Comparison of ENCODE assay signal across 20 mouse cellular contexts in the genomic region with DNA sequence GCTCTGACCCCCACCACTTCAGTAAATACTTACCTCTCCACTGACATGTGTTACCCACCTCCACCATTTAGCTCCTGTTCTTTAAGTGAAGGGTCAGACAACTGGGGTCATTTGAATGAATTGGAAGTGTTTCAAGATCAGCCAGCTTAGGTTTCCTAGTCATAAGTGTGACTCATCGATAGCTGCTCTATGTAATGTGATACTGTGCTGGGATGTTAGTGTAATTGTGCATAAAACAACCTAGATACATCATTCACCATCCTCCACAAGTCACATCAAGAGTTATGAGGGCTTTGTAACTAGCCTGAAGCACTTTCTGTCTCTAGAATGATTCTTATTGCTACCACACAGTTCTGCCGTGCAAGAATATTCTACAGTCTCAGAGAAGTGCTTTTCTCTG. TPM values are rescaled to one million over a fixed set of nuclear protein-coding genes. Genes with fewer than 3 reads are reported as not detected.
DNase-seq lines count a peak whose midpoint lies in the region; TF ChIP-seq lines count a peak whose summit lies in the region.
"Had no signal": no experiment of that assay in that cellular context is flagged by ENCODE, and none has a peak within 500 bp of the region (broad histone marks: within the 10 kb centered on the region; RNA-seq: fewer than 3 reads in every experiment).

No protein-coding gene starts in this region.

- peak; percentile 67 for DNase-seq in heart, adult 11 months
- DNase-seq in heart, adult 18-20 months = no peak
- peak; percentile 4 for DNase-seq in 3134 (ENCODE audit: extremely low read depth, insufficient read length, low spot score)
- DNase-seq in 3T3-L1 (ENCODE audit: low read depth, low spot score) = peak; percentile 84
- DNase-seq in NIH3T3 (ENCODE audit: low read depth) = peak; percentile 53
- no peak for DNase-seq in right cerebral cortex, postnatal 14 days
- DNase-seq in gastrocnemius, adult 8-10 months (ENCODE audit: low spot score in 2 of 2) = no peak
- no peak for DNase-seq in left cerebral cortex, adult 2 months (ENCODE audit: extremely low spot score in 1 of 2, low spot score in 2 of 2)
- DNase-seq: adrenal gland, postnatal 36 days; cerebellum, adult 11 months; cerebellum, adult 8-10 months; cerebellum, postnatal 14 days; gastrocnemius, postnatal 25 days; heart, postnatal 14 days; kidney, adult 8-10 months had no signal

- intact Hi-C loops in left cerebral cortex, adult 2 months (cut with DNase I) = no loop called here

- no peak overlapping the region for H3K27ac ChIP-seq in left cerebral cortex, adult 2 months
- H3K27ac ChIP-seq: embryonic facial prominence, embryonic 13.5 days; forebrain, embryonic 10.5 days; heart, embryonic 15.5 days; hindbrain, embryonic 10.5 days; hindbrain, embryonic 15.5 days had no signal

- H3K4me3 ChIP-seq in left cerebral cortex, adult 2 months = no peak overlapping the region
- H3K4me3 ChIP-seq: embryonic facial prominence, embryonic 13.5 days; forebrain, embryonic 10.5 days; heart, embryonic 15.5 days; hindbrain, embryonic 10.5 days; hindbrain, embryonic 15.5 days had no signal

- no peak for TF ChIP-seq CTCF in left cerebral cortex, adult 2 months (IDR thresholded peaks at IDR 0.05)

RNA-seq across cellular contexts. Expression of a gene that starts 41.6 kb away (rescaled TPM):
- 10 to 100 TPM; 52.5 to 56.3 TPM for total RNA-seq in heart, adult 18-20 months (2021)
- total RNA-seq in gastrocnemius, adult 8-10 months (2022) = 10 to 100 TPM; 27.5 to 35.8 (median 35.2) TPM
- total RNA-seq in left cerebral cortex, adult 2 months (2021) = 10 to 100 TPM; 54.3 to 56.7 TPM

Comparison
In these comparisons a context has a peak if more than half of its experiments do, and no peak if none do; other contexts are left out.
1. DNase-seq: peak in heart, adult 11 months (single experiment), 3134 (single experiment), 3T3-L1 (single experiment) and NIH3T3 (single experiment); none in heart, adult 18-20 months (0 of 2), right cerebral cortex, postnatal 14 days (single experiment), gastrocnemius, adult 8-10 months (0 of 2) and left cerebral cortex, adult 2 months (0 of 2).